In the genomic region with DNA sequence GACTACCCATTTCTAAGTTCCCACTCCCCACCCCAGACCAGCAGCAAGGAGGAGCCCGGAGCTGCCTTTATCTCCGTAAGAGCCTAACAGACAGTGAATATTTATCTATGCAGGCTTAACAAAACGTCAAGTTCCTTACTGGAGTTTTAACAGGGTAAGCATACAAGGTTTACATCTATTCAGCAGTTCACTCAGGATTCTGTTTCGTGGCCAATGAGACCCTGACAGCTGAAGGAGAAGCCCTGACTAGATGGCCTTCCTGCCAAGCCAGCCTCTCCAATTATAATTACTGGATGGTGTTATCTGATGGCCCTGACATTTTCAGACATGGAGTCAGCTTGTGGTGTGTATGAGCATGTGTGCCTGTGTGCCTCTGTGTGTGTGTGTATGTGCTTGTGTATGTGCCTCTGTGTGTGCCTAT, we compare ENCODE assay signal across 21 mouse cellular contexts. TPM values are rescaled to one million over a fixed set of nuclear protein-coding genes. Genes with fewer than 3 reads are reported as not detected.
DNase-seq lines count a peak whose midpoint lies in the region; ATAC-seq lines count a peak whose summit lies in the region.
"Had no signal": no experiment of that assay in that cellular context is flagged by ENCODE, and none has a peak within 500 bp of the region (broad histone marks: within the 10 kb centered on the region; RNA-seq: fewer than 3 reads in every experiment).

No protein-coding gene starts in this region.

- WGBS in liver, embryonic 12.5 days (ENCODE audit: insufficient replicate concordance): 13% methylated on average over 4 of the region's 4 CpGs

- H3K4me1 ChIP-seq in liver, embryonic 12.5 days: peaks cover 36% of the 10 kb centered on the region

- no peak overlapping the region for H3K4me3 ChIP-seq in liver, embryonic 12.5 days
- H3K4me3 ChIP-seq: erythroblast, embryonic 14.5 days; neural tube, embryonic 13.5 days had no signal

- DNase-seq in adrenal gland, adult (ENCODE audit: inconsistent age in 2 of 2, low spot score in 1 of 2): peak; percentile 62 to 85
- DNase-seq in adrenal gland, postnatal 4 days (ENCODE audit: low spot score in 2 of 2): no peak
- no peak for DNase-seq in liver
- DNase-seq in adrenal gland, postnatal 36 days: peak; percentile 45 to 61
- DNase-seq in thymus, postnatal 4 days: no peak
- no peak for DNase-seq in urinary bladder, postnatal 4 days (ENCODE audit: low spot score in 2 of 2)
- DNase-seq: cerebellum, adult 18-20 months; gastrocnemius, postnatal 36 days; kidney, adult 11 months; kidney, postnatal 14 days; retina, postnatal 1 day; thymus, adult 2 months had no signal

- H3K4me2 ChIP-seq in liver, embryonic 12.5 days: no peak overlapping the region
- H3K4me2 ChIP-seq: heart, embryonic 11.5 days; hindbrain, embryonic 14.5 days; neural tube, embryonic 13.5 days had no signal

- H3K9me3 ChIP-seq in liver, embryonic 12.5 days (replicated peaks): no peaks in the 10 kb centered on the region
- H3K9me3 ChIP-seq: neural tube, embryonic 13.5 days had no signal

- peak overlapping the region; percentile 28; the same call in 1 of the 2 replicates for H3K27ac ChIP-seq in liver, embryonic 12.5 days
- H3K27ac ChIP-seq: hindbrain, embryonic 14.5 days; macrophage; neural tube, embryonic 13.5 days had no signal

- no peak overlapping the region for H3K9ac ChIP-seq in liver, embryonic 12.5 days
- H3K9ac ChIP-seq: hindbrain, embryonic 14.5 days; neural tube, embryonic 13.5 days had no signal

- H3K36me3 ChIP-seq in liver, embryonic 12.5 days: no peaks in the 10 kb centered on the region
- H3K36me3 ChIP-seq: neural tube, embryonic 13.5 days had no signal

- H3K27me3 ChIP-seq in liver, embryonic 12.5 days (replicated peaks): peaks cover 26% of the 10 kb centered on the region
- H3K27me3 ChIP-seq: neural tube, embryonic 13.5 days; Patski had no signal

- ATAC-seq in liver, embryonic 12.5 days: peak; percentile 62; the same call in 1 of the 2 replicates
- peak; percentile 68 for ATAC-seq in megakaryocyte progenitor cell, adult 5-6 weeks (replicated peaks; ENCODE audit: poor library complexity)
- ATAC-seq: midbrain, embryonic 16.5 days; Patski had no signal

RNA-seq across cellular contexts. Expression of a gene that starts 37.5 kb away (rescaled TPM):
- 100 to 1,000 TPM; 117 to 126 TPM for total RNA-seq in adrenal gland, postnatal 4 days (2021)
- polyA plus RNA-seq in liver, embryonic 12.5 days (2016; fragmentation: Nextera tagmentation; extraction: Ambion mirVana): 13.6 and 13.8 TPM in 2 replicates
- total RNA-seq in adrenal gland, postnatal 36 days (2021): 100 to 1,000 TPM; 290 to 355 TPM
- 8.3 and 9.4 TPM in 2 replicates for total RNA-seq in megakaryocyte progenitor cell, adult 5-6 weeks (2015)
- total RNA-seq in megakaryocyte progenitor cell, adult 5-6 weeks (2017): 3.5 and 5.2 TPM in 2 replicates

Comparison
In these comparisons a context has a peak if more than half of its experiments do, and no peak if none do; other contexts are left out.
1. DNase-seq: peak in adrenal gland, adult (2 of 2) and adrenal gland, postnatal 36 days (2 of 2); none in adrenal gland, postnatal 4 days (0 of 2), liver (single experiment), thymus, postnatal 4 days (single experiment) and urinary bladder, postnatal 4 days (0 of 2).
2. RNA of a gene that starts 37.5 kb away (total RNA-seq): 290 to 355 TPM in adrenal gland, postnatal 36 days and 117 to 126 TPM in adrenal gland, postnatal 4 days; 3.5 to 9.4 TPM in megakaryocyte progenitor cell, adult 5-6 weeks; every median in the first group is over 10 times any median in the second.